Mouse (Mus musculus): Measurements from ENCODE around the gene Pdlim1. TPM values are rescaled to one million over a fixed set of nuclear protein-coding genes. Genes with fewer than 3 reads are reported as not detected.

Pdlim1 gene
- total and polyA plus RNA-seq, 2 experiments = 23.6 to 44.6 TPM

DNA sequence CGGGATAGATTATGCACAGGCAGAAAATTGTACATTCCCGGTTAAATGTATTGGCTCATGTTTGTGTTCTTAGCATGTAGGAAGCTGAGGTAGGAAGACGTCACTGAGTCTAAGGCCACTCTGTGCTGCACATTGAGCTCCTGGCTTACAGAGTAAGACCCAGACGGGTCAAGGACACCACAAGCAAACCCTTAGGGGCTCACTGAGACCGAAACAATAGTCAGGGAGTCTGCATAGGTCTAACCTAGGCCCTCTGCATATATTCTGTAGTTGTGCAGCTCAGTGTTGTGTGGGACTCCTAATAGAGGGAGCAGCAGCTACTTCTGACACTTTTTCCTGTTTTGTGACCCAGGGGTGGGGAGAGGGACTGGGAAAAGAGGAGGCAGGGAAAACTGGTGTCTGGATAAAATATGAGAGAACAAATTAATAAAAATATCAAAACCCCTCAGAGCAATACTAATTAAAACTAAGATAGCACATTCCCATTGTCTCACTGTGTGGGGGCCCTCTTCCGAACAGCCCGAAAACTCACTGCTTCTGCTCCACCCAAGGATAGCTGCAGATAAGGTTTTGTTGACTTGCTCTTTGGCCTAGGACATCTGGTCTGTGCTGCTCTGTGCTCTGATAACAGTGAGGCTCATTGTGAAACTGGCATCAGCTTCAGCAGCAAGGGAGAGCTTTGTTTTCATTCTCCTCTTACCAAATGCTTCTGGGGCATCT lies 25.6 kb upstream of the Pdlim1 start:
- H3K4me1 ChIP-seq (ENCODE audit: control insufficient read depth, insufficient read depth, low read length) = peaks cover 15% of the 10 kb centered on the region
- peak overlapping the region; percentile 35 for H3K9ac ChIP-seq (ENCODE audit: low read depth, low read length)
- peak overlapping the region; percentile 91 for H3K27ac ChIP-seq (replicated peaks; ENCODE audit: insufficient read depth, low read depth, low read length)

DNA sequence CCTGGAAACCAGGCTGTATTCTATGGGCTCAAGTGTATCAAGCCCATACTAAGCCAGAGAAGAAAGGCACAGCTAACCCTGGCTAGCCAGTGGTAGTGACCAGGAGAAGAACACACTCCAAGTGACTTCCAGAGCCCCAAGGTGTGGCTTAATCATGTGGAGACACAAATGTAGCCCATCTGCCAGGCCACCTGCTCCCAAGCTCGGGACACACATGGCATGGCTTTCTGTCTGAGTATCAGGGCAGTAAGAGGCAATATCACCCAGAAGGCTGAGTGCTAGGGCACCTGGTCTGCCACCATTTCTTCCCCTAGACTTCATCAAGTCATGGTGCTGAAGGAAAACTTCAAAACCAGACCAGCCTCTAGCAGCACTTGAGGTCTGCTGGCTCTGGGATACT lies 22.6 kb upstream of the Pdlim1 start:
- no peak overlapping the region for H3K27ac ChIP-seq (replicated peaks; ENCODE audit: insufficient read depth, low read depth, low read length)
- H3K4me1 ChIP-seq (ENCODE audit: control insufficient read depth, insufficient read depth, low read length) = peaks cover 15% of the 10 kb centered on the region
- peaks cover 12% of the 10 kb centered on the region for H3K36me3 ChIP-seq (ENCODE audit: control insufficient read depth, insufficient read depth, low read length)
- no peak for DNase-seq (ENCODE audit: extremely low read depth, low read depth, low spot score)
- TF ChIP-seq CTCF (IDR thresholded peaks at IDR 0.05; ENCODE audit: low read depth, low read length) (no peak), POLR2A (IDR thresholded peaks at IDR 0.05; ENCODE audit: extremely low read depth, insufficient read depth, low read length) (no peak)
- no peak overlapping the region for H3K4me3 ChIP-seq (ENCODE audit: insufficient read depth, low read depth, low read length)
- H3K79me2 ChIP-seq (ENCODE audit: control insufficient read depth, insufficient read depth, low read length) = no peaks in the 10 kb centered on the region
- WGBS = 75% methylated on average over 1 of the region's 1 CpGs
- no peak overlapping the region for H3K9ac ChIP-seq (ENCODE audit: low read depth, low read length)
- no peaks in the 10 kb centered on the region for H3K27me3 ChIP-seq (ENCODE audit: control insufficient read depth, insufficient read depth, low read length)

More for the DNA sequence above, 25.6 kb upstream of the Pdlim1 start:
- TF ChIP-seq CTCF (IDR thresholded peaks at IDR 0.05; ENCODE audit: low read depth, low read length) = no peak
- no peak for TF ChIP-seq POLR2A (IDR thresholded peaks at IDR 0.05; ENCODE audit: extremely low read depth, insufficient read depth, low read length)
- H3K27me3 ChIP-seq (ENCODE audit: control insufficient read depth, insufficient read depth, low read length) = no peaks in the 10 kb centered on the region
- peak; percentile 97 for DNase-seq (ENCODE audit: extremely low read depth, low read depth, low spot score)
- H3K4me3 ChIP-seq (ENCODE audit: insufficient read depth, low read depth, low read length) = no peak overlapping the region
- no peaks in the 10 kb centered on the region for H3K79me2 ChIP-seq (ENCODE audit: control insufficient read depth, insufficient read depth, low read length)
- 20% methylated on average over 7 of the region's 7 CpGs for WGBS
- peaks cover 14% of the 10 kb centered on the region for H3K36me3 ChIP-seq (ENCODE audit: control insufficient read depth, insufficient read depth, low read length)

DNA sequence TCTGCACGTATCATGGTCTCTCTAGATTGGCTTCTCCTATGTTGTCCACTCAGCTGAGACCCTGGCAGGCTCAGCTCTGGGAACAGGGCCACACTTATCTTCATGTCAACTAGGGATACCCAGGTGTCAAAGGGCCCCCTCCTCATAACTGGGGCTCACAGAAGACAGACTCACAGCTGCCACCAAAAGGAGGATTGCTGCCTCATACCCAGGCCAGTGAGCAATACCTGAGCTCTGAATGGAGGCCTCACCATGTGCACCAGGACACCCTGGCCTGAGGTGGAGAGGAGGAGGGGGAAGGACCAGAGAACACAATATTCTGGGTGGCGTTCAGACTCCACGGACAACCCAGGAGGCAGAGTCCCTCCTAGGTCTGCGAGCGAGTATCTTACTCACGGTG lies 22.1 kb upstream of the Pdlim1 start:
- 95% methylated on average over 6 of the region's 6 CpGs for WGBS
- no peaks in the 10 kb centered on the region for H3K79me2 ChIP-seq (ENCODE audit: control insufficient read depth, insufficient read depth, low read length)

DNA sequence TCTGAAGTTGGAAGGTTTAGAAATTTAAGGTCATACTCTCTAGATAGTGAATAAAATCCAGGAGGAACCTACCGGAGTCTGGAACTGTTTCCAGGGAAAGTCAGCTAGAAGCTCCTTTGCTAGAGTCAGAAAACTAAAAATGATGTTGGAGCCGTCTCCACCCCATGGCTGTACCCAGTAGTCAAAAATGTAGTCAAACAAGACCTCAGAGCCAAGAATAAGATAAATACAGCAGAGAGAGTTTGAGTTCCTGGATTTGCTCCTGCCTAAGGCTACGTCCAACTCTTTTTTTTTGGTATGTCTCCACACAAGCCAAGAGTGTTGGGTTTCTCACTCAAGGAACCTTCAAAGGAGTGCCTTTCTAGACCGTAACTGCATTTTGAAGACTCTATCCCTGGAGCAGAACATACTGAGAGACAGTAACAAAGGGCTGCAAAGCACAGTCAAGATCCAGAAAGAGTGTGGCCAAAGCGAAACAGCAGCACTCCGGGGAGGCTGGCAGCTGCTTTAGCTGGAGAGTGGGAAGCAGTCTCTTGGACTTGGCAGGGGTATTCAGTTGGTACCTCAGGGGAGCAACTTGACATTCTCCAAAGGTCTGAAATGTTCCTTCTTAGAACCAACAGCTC lies 18.6 kb upstream of the Pdlim1 start:
- TF ChIP-seq POLR2A (IDR thresholded peaks at IDR 0.05; ENCODE audit: extremely low read depth, insufficient read depth, low read length) (no peak), CTCF (IDR thresholded peaks at IDR 0.05; ENCODE audit: low read depth, low read length) (no peak)
- no peaks in the 10 kb centered on the region for H3K4me1 ChIP-seq (ENCODE audit: control insufficient read depth, insufficient read depth, low read length)
- no peak for DNase-seq (ENCODE audit: extremely low read depth, low read depth, low spot score)
- H3K27me3 ChIP-seq (ENCODE audit: control insufficient read depth, insufficient read depth, low read length) = no peaks in the 10 kb centered on the region
- H3K36me3 ChIP-seq (ENCODE audit: control insufficient read depth, insufficient read depth, low read length) = peaks cover 7% of the 10 kb centered on the region
- H3K9ac ChIP-seq (ENCODE audit: low read depth, low read length) = no peak overlapping the region
- H3K27ac ChIP-seq (replicated peaks; ENCODE audit: insufficient read depth, low read depth, low read length) = no peak overlapping the region
- no peaks in the 10 kb centered on the region for H3K79me2 ChIP-seq (ENCODE audit: control insufficient read depth, insufficient read depth, low read length)
- no peak overlapping the region for H3K4me3 ChIP-seq (ENCODE audit: insufficient read depth, low read depth, low read length)
- 64% methylated on average over 6 of the region's 6 CpGs for WGBS

More for the DNA sequence above, 22.1 kb upstream of the Pdlim1 start:
- H3K4me1 ChIP-seq (ENCODE audit: control insufficient read depth, insufficient read depth, low read length) = peaks cover 14% of the 10 kb centered on the region
- no peak for DNase-seq (ENCODE audit: extremely low read depth, low read depth, low spot score)
- no peak overlapping the region for H3K4me3 ChIP-seq (ENCODE audit: insufficient read depth, low read depth, low read length)
- no peak overlapping the region for H3K9ac ChIP-seq (ENCODE audit: low read depth, low read length)
- peaks cover 12% of the 10 kb centered on the region for H3K36me3 ChIP-seq (ENCODE audit: control insufficient read depth, insufficient read depth, low read length)
- no peaks in the 10 kb centered on the region for H3K27me3 ChIP-seq (ENCODE audit: control insufficient read depth, insufficient read depth, low read length)
- TF ChIP-seq POLR2A (IDR thresholded peaks at IDR 0.05; ENCODE audit: extremely low read depth, insufficient read depth, low read length) (no peak), CTCF (IDR thresholded peaks at IDR 0.05; ENCODE audit: low read depth, low read length) (no peak)
- H3K27ac ChIP-seq (replicated peaks; ENCODE audit: insufficient read depth, low read depth, low read length) = no peak overlapping the region

DNA sequence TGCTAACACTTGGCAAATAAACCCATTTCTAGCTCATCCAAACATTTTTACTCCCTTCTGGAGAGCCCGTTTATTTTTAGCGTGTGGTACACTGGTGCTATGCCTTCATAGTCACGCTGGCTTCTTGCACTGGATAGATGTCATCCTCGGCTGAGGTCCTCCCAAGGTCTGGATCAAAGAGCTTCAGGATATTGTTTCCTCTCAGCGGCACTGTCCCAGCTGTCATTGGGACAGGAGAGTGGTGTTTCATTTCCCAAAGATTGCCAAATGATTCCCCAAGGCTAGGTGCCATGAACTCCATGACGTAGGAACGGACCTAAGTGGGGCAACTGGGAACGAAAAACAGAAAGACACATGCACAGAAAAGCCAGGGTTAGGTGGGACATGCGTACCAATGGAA lies 16.8 kb upstream of the Pdlim1 start:
- no peaks in the 10 kb centered on the region for H3K36me3 ChIP-seq (ENCODE audit: control insufficient read depth, insufficient read depth, low read length)
- no peak for DNase-seq (ENCODE audit: extremely low read depth, low read depth, low spot score)
- H3K9ac ChIP-seq (ENCODE audit: low read depth, low read length) = no peak overlapping the region
- H3K27me3 ChIP-seq (ENCODE audit: control insufficient read depth, insufficient read depth, low read length) = no peaks in the 10 kb centered on the region
- no peaks in the 10 kb centered on the region for H3K79me2 ChIP-seq (ENCODE audit: control insufficient read depth, insufficient read depth, low read length)
- H3K4me1 ChIP-seq (ENCODE audit: control insufficient read depth, insufficient read depth, low read length) = no peaks in the 10 kb centered on the region
- TF ChIP-seq CTCF (IDR thresholded peaks at IDR 0.05; ENCODE audit: low read depth, low read length) (no peak), POLR2A (IDR thresholded peaks at IDR 0.05; ENCODE audit: extremely low read depth, insufficient read depth, low read length) (no peak)
- H3K4me3 ChIP-seq (ENCODE audit: insufficient read depth, low read depth, low read length) = no peak overlapping the region
- 93% methylated on average over 9 of the region's 9 CpGs for WGBS
- no peak overlapping the region for H3K27ac ChIP-seq (replicated peaks; ENCODE audit: insufficient read depth, low read depth, low read length)

DNA sequence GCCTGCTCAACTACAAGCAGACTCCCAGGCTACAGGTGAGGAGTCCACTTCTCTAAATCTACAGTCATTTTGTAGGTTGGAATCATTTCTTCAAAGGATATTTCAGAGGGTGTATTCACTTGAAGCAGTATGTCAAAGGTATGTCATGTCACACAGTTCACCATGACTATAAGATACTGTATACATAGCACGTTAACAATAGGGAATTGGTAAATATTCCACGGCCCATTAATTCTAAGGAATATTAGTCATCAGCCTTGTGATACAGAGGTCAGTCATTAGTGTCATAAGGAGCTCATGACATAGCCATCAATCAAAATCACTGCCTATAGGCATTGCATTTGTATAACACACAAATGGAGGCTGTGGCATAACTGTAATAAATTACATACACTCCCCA lies 13.1 kb upstream of the Pdlim1 start:
- H3K36me3 ChIP-seq (ENCODE audit: control insufficient read depth, insufficient read depth, low read length) = no peaks in the 10 kb centered on the region
- H3K79me2 ChIP-seq (ENCODE audit: control insufficient read depth, insufficient read depth, low read length) = no peaks in the 10 kb centered on the region
- H3K4me1 ChIP-seq (ENCODE audit: control insufficient read depth, insufficient read depth, low read length) = no peaks in the 10 kb centered on the region
- H3K27me3 ChIP-seq (ENCODE audit: control insufficient read depth, insufficient read depth, low read length) = no peaks in the 10 kb centered on the region
- TF ChIP-seq POLR2A (IDR thresholded peaks at IDR 0.05; ENCODE audit: extremely low read depth, insufficient read depth, low read length) (no peak), CTCF (IDR thresholded peaks at IDR 0.05; ENCODE audit: low read depth, low read length) (no peak)
- H3K4me3 ChIP-seq (ENCODE audit: insufficient read depth, low read depth, low read length) = no peak overlapping the region
- no peak for DNase-seq (ENCODE audit: extremely low read depth, low read depth, low spot score)
- no peak overlapping the region for H3K27ac ChIP-seq (replicated peaks; ENCODE audit: insufficient read depth, low read depth, low read length)
- no peak overlapping the region for H3K9ac ChIP-seq (ENCODE audit: low read depth, low read length)
- 93% methylated on average over 2 of the region's 2 CpGs for WGBS

Data from liver, adult 2 months (tissue).